Mouse (Mus musculus): ENCODE results near the gene Mrpl12. TPM values are rescaled to one million over a fixed set of nuclear protein-coding genes. Genes with fewer than 3 reads are reported as not detected.

Mrpl12 gene
- total RNA-seq, 2 experiments from 2014 or later: 222 to 244 TPM

DNA sequence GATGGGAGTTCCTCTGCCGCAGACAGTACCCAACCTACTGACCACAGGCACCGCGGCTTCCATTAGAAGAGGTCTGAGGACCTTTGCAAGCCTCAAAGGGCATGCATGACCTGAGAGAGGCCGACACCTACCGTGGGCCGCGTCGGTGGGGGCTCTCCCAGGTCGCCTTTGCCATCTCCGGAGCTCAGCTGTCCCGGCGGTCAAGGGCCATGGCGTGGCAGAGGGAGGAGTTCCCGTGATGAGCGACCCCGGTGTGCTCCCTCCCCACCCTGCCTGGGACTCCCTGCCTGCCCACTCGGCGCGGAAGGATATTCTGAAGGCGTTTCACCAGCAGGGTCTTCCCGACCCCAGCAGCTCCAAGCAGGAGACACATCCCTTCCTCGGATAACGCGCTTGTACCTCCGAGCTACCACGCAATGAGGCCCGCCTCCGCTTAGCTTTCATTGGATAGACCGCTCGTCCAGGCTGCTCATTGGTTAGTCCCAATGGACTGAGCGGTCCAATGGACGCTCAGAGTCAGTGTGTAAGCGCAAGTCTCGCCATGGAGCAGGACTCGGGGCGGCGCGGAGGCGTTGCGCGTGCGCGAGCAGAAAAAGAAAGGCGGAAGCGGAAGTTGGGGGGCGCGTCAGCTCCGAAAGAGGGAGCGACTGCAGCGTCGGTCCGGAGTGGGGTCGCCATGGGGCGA is 17.2 kb upstream of the Mrpl12 start, which contains the start of gene Arl16:
TSS of gene Arl16 (minus strand) at position 557 of the 685 bp plus-strand sequence.
- intact Hi-C loops (cut with DNase I): loop anchor here (1.0 kb wide), 1 partner anchor 9 kb away; the partner anchor contains the start of genes Ccdc137 and Oxld1
- DNase-seq: peak; percentile 94

DNA sequence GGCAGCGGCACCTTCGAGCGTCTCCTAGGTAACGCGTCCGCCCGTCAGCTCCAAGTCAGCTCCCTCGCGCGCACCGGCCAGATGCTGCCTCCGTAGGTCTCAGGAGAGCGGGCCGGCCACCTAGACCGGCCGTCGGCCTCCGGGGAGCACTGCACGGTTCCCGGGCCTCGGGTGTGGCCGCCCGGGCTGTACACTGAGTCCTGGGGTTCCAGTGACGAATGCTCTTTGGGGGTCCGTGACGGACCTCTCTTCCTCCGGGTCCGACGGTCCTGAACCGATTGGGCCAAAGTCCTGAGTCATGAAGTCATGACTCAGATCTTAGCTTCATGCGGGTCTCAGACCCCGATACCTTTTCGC is 16.7 kb upstream of the Mrpl12 start:
- intact Hi-C loops (cut with DNase I): loop anchor here (1.0 kb wide), 1 partner anchor 9 kb away; the partner anchor contains the start of genes Ccdc137 and Oxld1

DNA sequence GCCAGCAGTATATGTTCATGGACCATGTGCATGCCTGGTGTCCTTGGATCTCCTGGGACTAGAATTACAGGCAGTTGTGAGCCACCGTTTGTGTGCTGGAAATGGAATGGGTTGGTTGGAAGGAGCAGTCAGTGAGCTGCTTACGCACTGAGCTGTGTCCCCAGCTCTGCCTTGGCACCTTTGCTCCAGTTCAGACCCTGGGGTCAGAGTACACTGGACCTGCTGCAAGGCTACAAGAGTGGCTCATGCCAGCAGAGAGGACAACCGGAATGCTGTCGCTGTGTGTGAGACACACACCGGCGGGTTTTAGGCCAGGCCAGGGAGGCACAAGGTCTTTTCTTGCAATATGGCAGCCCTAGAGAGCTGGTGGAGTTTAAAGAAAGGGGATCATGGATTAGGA is 12.4 kb upstream of the Mrpl12 start:
- DNase-seq: no peak
- intact Hi-C loops (cut with DNase I): no loop called here

More for the DNA sequence above, 16.7 kb upstream of the Mrpl12 start:
- no peak for DNase-seq

DNA sequence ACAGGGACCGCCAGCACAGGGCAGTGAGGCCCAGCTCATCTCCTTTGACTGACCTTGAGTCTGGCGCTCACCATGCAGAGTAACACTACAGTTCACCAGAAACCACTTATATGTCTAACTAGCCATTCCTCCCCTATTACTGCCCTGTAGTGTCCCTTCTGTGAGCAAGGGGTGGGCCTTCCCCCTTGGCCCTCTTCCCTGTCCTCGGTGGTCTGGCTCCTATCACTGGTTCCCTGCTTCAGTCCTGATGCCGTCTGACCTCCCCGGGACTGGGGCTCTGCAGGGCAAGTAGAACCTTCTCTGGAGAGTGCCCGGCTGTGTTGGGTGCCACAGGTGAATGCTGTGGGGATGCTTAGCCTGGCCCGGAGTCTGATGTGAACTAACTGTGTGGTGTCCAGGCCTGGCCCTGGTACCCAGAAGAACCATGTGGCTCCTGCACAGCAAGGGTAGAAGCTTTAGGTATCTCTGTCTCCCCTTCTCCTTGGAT is 922 bp upstream of the Mrpl12 start:
- intact Hi-C loops (cut with DNase I): no loop called here
- no peak for DNase-seq

DNA sequence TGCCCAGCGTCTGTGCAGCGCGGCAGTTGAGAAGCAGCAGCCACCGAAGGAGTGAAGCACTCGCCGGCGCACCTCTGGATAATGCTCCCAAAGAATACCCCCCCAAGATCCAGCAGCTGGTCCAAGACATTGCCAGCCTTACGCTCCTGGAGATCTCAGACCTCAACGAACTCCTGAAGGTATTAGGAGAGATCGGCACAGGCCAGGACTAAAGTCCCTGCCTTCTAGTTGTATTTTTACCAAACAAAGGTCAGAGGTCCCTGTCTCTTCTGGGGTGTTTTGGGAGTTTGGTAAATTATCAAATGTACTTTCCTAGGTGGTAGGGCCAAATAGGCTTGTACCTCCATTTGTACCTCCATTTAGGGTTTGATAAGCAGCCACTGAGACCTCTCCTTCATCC is 838 bp downstream of the Mrpl12 start:
- intact Hi-C loops (cut with DNase I): loop anchor here (5.0 kb wide), 1 partner anchor 227 kb away; the partner anchor contains the start of genes Cenpx and Lrrc45

DNA sequence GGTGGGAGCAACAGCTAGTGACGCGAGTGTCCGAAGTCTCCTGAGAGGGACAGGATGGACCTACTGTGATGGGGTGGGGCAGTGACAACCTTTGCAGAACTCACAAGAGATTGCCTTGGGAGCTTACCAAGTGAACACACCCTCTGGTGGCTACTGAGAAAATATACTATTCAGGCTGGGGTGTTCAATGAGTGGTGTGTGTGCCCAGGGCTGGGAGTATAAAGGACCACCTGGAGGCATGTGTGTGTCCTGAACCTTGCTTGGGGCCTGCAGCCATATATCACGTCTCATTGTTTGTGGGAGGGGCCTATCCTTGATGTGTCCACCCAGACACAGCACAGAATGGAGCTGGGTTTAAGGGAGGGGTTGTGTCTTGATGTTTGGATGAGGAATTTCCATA is 4.1 kb downstream of the Mrpl12 start:
- intact Hi-C loops (cut with DNase I): loop anchor here (5.0 kb wide), 1 partner anchor 224 kb away; the partner anchor contains the start of genes Cenpx and Lrrc45
- no peak for DNase-seq

More for the DNA sequence above, 838 bp downstream of the Mrpl12 start:
- DNase-seq: no peak

DNA sequence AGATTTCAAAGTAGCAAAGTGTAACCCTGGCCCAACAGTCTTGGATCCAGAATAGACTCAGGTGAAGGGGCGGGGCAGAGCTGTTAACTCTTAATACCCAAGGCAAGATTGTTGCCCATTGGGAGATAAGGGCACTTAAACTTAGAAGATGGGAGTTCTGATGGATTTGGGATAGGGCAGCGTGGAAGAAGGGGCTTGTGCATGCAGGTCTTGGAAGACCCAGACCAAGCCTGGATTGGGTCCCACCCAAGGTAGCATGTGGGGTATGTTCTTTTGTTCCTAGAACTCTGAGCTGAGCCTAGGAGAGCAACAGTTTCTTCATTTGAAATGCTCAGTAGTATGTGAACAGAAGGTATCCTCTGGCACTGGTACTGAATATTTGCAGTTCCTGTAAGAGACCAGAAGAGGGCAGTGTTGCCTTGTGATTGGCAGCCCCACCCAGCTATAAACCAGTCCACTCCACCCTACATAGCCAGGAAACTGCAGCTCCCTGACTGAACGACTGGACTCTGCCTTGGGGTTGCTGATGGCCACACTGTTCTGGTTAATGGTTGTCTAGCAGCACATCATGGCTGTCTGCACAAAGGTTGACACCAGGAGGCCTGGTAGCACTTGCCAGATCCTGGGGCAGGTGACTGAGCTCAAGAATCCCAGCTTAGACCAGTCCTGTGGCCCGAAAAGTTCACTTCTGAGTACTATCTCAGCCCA is 4.8 kb downstream of the Mrpl12 start:
- intact Hi-C loops (cut with DNase I): loop anchor here (1.0 to 5.0 kb wide), 2 partner anchors 123 to 223 kb away; partner anchors contain the start of genes Cenpx and Lrrc45
- DNase-seq: peak; percentile 62 to 73

DNA sequence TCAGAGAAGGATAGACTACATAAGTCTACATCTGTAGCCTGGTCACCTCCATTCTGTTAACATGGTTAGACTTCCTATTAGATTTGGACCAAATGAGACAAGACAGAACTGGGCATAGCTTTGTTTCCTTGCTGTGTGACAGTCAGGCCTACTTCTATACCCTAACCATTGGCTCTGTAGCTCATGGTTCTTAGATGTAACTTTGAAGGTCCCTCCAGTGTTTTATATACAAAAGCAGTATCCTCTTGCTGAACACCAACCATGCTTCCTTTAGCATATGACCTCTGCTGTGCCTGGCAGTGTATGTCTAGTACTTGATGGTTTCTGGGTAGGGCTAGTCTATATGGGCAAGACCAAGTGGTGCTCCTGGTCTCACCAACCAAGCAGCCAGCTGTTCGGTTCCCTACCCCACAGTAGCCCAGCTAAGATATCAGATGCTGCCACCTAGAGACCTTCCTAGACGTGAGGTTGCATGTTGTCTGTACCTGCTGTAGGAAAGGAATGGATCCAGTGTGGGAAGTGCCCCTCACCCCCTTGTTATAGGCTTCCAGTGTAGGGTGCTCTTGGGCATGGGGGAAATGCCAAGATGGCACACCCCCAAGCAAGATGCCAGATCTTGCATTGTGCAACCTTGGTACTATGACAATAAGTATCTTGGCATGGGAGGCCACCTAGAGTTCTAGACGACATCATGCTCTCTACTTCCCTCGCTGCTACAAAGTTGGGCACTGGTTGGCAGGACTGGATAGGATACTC is 6.1 kb downstream of the Mrpl12 start:
- DNase-seq: no peak
- intact Hi-C loops (cut with DNase I): loop anchor here (2.0 kb wide), 1 partner anchor 20 kb away; no protein-coding TSS in a partner anchor

DNA sequence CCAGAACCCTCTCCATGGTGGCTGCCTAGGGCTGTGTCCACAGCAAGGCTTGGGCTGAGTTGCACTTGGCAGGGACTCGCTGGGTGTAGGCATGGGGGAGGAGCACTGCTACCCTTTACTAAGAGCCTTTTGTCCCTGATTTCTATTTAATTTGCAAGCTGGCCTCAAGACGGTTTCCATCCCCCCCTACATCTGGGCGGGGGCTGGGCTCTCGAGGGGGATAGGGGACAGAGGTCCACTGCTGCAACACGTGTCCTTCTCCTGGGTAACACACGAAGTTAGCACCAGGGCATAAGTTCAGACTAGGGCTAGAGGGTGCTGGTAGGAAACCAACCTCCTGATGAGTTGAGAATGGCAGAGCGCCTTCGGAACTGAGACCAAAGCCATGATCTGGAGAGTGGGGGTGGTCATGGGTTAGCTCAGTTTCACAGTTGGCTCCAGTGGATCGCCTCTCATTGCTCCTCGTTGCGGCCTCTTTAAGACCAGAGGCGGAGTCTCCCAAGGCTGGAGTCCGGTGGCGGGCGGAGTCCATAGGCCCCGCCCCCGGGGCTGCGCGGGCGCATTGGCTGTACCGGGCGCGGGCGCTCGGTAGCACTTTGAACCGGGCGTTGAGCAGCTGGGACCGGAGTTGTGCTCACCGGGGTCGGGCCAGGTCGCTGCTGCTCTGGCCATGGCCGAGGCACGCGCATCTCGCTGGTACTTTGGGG is 7.1 kb downstream of the Mrpl12 start, which contains the start of gene Slc25a10:
TSS of gene Slc25a10 (plus strand) at position 524 of the 707 bp plus-strand sequence.
- intact Hi-C loops (cut with DNase I): loop anchor here (2.0 kb wide), 1 partner anchor 19 kb away; no protein-coding TSS in a partner anchor
- DNase-seq: peak; percentile 92 to 93

DNA sequence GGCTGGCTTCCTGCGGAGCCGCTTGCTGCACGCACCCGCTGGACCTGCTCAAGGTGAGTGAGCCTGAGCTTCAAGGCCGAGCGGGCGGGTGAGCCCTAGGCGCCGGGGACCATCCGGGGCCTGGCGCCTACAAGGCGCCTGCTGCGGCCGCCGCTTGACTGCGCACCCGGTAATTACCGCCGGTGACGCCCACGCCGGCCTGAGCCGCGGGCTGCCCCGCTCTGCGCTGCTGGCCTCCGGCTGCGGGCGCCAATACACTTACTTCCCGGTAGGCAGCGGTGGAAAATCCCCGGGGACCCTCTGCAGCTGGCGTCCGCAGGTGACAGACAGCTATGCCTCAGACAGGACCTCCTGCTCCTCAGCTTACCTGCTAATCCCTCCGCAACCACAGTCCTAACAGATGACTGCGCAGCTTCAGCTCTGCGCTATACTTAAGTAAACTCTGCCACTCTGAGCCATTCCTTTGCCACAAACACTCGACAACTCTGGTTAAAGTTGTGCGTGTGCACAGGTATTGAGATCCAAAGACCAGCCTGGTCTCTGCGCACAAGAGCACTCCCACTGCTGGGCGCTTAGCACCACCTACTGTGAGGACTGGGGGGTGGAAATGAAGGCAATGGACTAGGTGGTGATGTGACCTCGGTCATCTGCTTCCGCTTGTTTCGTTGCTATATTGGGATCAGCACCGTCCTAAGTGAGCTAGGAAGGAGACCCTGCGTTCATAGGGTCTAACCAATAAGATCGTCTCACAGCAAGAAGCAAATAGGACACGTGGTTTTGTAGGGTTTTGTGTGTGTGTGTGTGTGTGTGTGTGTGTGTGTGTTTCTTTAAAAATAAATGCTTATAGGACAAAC is 7.8 kb downstream of the Mrpl12 start:
- DNase-seq: peak; percentile 49
- intact Hi-C loops (cut with DNase I): no loop called here

DNA sequence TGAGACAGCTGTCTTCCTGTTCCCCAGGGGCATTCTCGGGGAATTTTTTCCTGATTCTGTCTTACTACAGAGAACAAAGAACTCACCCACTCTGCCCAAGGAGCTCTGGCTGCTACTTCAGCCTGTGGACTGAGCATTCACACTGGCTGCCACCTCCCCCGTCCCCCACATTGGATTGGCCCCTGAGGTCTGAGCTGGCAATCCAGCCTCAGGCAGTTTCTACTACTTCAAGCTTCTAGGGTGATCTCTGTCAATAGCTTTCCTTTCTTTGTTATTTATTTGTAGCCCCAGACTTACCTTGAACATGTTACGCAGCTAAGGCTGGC is 8.4 kb downstream of the Mrpl12 start:
- DNase-seq: no peak
- intact Hi-C loops (cut with DNase I): no loop called here

DNA sequence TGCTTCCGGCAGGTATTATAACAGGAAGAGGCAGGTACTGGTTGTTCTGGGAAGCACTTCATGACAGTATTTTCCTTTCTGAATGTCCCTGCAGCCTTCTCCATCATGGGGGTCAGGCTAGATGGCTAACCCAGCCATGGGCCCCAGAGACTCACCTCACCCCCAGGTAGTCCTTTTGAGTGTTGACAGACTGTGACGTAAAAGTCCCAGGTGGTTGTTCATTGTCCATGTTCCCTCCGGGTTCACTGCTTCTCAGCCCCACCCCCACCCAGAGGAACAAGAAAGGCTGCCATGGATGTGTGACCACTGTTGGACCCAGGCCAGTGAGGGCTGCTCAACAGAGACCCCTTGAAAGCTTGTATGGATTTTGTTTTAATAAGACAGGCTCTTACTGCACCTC is 8.9 kb downstream of the Mrpl12 start:
- intact Hi-C loops (cut with DNase I): no loop called here
- no peak for DNase-seq

DNA sequence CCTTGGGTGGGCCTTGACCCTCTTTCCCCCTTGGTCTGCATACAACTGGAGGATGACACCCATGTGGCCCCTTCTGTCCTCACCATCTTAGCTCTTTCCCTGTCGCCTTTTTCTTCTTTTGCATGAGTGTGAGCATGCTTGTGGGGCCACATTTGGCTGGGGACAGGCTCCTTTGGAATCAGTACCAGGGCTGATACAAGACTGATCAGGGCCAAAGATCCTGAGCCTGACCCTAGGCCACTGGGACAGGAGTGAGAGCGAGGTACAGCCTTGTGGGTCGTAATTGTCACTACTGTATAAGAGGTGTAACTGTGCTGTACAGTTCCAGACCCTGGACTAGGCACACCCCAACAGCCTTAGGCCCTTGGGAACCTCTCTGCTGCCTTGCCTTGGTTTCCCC is 9.5 kb downstream of the Mrpl12 start:
- intact Hi-C loops (cut with DNase I): no loop called here
- DNase-seq: no peak

DNA sequence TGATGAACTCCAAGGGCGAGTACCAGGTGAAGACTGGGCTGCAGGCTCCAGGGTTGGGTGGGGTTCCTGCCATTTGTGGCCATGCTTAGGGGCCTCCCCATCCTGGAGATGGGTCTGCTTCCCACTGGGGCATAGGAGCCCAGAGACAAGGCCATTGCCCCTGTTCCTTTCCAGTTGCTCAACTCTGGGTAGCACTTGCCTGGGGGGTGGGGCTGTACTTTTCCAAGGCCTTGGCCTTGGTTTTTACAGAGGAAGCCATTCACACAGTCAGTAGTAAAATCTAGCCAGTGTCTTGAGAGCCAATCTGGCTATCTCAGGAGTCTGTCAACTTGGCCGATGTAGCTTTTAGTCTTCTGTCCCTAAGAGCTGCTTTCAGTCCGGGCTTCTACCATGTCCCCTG is 13.0 kb downstream of the Mrpl12 start:
- intact Hi-C loops (cut with DNase I): no loop called here
- no peak for DNase-seq

DNA sequence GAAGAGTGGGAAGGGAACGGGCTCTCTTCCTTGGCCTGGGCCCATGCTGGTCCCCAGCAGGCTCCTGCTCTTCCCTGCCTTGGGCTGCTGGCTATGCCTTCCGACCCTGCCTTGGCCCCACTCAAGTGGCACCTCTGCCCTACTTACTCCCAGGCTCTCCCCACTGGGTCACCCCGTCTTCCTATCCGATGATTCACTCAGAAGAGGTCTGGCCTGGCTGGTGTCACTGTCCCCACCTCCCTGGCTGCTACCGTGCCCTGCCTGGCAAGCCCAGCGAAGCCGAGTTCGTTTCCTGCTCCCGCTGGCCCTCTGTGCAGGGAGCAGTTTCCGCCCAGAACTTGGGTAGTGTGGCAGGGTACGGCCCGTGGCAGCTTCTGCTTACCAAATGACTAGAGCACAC is 13.8 kb downstream of the Mrpl12 start:
- no peak for DNase-seq
- intact Hi-C loops (cut with DNase I): no loop called here

DNA sequence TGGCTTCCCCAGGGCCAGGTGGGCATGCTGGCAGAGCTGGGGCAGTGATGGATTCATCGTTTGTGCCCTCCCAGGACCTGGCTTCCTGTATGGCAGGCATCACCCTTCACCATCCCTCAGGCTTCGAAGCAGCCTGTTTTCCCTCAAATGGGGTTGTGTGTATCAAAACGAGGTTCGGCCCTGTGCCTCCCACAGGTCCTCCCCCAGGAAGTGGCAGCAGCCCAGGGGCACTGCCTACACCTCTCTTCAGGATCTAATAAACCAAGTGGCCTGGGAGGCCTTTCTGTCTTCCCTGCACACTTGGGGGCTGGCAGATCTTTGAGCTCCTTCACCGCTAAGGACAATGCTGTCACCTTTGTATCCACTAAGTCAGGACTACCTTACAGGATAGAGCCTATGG is 14.5 kb downstream of the Mrpl12 start:
- intact Hi-C loops (cut with DNase I): no loop called here
- no peak for DNase-seq

DNA sequence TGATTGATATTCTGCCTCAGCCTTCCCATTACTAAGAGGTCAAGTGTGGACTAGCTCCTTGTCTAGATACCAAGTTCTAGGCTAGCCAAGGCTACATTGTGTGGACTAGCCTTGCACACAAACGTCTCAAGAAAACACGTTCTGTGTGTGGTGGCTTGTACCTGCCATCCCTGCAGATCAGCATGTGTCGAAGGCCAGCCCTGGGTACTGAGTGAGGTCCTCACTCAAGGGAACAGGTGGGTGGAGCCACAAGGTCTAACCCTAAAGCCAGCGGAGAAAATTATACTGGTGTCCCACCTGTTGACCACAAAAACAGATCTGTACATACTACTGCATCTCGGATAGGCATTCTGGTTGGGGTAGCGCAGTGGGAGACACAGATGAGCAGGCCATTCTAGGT is 15.5 kb downstream of the Mrpl12 start:
- DNase-seq: no peak
- intact Hi-C loops (cut with DNase I): no loop called here

DNA sequence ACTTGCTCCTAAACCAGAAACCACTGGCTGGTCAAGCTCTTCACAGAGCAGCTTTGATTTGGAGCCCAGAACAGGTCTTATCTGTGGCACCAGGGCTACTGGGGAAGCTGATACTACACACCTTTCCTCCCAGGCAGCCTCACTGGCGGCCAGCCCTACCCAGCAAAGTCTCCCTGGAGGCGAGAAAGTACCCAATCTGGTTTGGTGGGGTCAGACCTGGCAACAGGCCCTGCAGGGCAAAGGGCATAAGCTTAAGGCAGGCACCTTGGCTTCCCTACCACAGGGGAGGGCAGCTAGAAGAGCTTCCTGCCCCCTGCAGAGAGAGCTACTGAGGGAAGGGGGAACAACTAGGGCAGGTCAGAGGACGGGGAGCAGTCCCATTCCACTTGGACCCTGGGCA is 15.9 kb downstream of the Mrpl12 start:
- intact Hi-C loops (cut with DNase I): no loop called here
- no peak for DNase-seq

DNA sequence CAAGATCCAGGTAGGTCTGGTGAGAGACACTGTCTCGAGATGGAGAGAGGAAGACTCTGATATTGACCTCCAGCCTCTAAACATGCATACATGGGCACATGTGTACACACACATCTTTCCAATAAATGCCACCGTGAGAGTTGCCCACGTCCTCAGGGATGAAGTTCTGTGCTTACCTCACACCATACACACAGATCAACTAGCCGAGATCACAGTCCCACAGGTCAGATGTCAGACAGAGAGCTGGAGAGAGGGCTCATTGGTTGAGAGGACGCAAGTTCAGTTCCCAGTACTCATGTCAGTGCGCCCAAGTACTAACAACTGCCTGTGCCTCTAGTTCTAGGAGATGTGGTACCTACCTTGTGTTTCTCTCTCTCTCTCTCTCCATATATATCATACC is 16.6 kb downstream of the Mrpl12 start:
- no peak for DNase-seq

More for the DNA sequence above, 16.6 kb downstream of the Mrpl12 start:
- intact Hi-C loops (cut with DNase I): no loop called here
